Mouse (Mus musculus): ENCODE data around the gene Rps8. TPM values are rescaled to one million over a fixed set of nuclear protein-coding genes. Genes with fewer than 3 reads are reported as not detected.

Rps8 gene
- polyA plus RNA-seq, 1 experiment from 2014 or later: 1,111 TPM

DNA sequence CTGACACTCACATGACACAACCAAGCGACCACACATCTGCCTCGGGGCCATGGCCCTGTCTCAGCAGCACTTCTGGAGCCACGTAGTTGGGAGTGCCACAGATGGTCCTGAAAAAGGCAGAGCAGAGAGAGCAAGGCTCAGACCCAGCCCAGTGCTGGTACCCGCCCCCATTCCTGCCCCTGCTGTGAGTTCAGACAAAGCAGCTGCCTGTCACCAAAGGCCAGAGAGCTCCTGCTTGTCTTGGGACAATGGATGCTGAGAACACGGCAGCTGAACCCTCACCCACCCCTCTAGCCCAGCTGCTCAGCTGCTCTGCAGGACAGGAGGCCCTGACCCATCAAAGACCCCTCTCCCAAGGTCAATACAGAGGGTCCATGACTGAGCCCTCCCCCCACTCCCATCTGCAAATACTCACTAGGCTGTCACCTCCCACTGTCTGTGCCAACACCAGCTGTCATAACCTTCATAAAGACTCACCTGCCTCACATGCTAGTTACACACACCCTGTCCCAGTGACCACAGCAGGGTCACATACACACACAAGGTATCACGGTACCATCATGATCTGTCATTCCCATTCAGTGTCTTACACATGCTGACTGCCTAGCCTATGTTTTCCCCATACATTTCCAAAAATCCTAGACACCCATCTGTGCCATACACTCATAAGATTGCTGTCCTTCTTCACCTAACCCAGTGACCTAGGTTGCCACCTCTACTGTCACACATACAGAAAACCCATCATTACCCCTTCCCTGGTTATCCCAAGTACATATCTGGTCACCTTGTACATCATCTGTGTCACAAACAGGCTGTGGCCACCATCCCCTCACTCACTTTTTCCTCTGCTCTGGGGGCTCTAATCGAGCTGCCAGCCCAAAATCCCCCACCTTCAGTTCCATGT lies 23.9 kb downstream of the Rps8 start:
- Histone ChIP-seq H3K27me3 (ENCODE audit: control insufficient read depth, insufficient read depth, low read length) (peaks cover 22% of the 10 kb centered on the region), H3K4me2 (ENCODE audit: low read depth, severe bottlenecking) (peak overlapping the region; percentile 98), H3K9ac (ENCODE audit: low read length) (no peak overlapping the region; the same call in 1 of the 2 replicates), H3K36me3 (ENCODE audit: control insufficient read depth, insufficient read depth, low read length) (0 out of 2 replicates have a peak, but pooled peaks cover 2% of the 10 kb centered on the region), H3K27ac (replicated peaks; ENCODE audit: low read depth, low read length) (no peak overlapping the region), H3K4me3 (ENCODE audit: low read depth, low read length) (no peak overlapping the region; the same call in 1 of the 2 replicates), H3K4me1 (ENCODE audit: control insufficient read depth, insufficient read depth, low read length) (0 out of 2 replicates have a peak, but pooled peaks cover 4% of the 10 kb centered on the region), H3K9me3 (ENCODE audit: control insufficient read depth, low read length) (no peaks in the 10 kb centered on the region)
- DNase-seq (ENCODE audit: low spot score) (no peak), ATAC-seq (ENCODE audit: insufficient number of reproducible peaks, low FRiP score, low TSS enrichment, low read depth) (no peak)
- 24% methylated on average over 7 of the region's 7 CpGs for WGBS

DNA sequence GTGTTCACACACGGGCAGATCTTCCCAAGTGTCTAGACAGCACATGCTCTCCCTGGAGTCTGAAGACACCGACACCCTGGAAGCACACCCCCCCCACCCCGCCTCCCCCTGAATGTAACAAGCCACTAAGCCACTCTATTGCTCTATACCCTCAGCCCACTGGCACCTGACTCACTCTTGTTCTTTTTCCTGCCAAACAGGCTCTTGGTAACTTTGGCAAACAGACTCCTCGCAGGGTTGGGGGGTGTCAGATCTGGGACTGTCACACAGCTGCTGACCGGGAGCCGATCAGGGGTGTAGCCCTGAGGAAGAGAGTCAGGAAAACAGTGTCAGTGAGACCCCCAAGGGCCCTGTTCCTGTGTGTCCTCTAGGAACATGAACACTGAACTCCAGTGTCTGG lies 24.8 kb downstream of the Rps8 start:
- ATAC-seq (ENCODE audit: insufficient number of reproducible peaks, low FRiP score, low TSS enrichment, low read depth) (no peak), DNase-seq (ENCODE audit: low spot score) (no peak)
- Histone ChIP-seq H3K4me1 (ENCODE audit: control insufficient read depth, insufficient read depth, low read length) (0 out of 2 replicates have a peak, but pooled peaks cover 4% of the 10 kb centered on the region), H3K4me3 (ENCODE audit: low read depth, low read length) (no peak overlapping the region), H3K27me3 (ENCODE audit: control insufficient read depth, insufficient read depth, low read length) (peaks cover 22% of the 10 kb centered on the region), H3K9me3 (ENCODE audit: control insufficient read depth, low read length) (no peaks in the 10 kb centered on the region), H3K4me2 (ENCODE audit: low read depth, severe bottlenecking) (no peak overlapping the region), H3K9ac (ENCODE audit: low read length) (no peak overlapping the region), H3K27ac (replicated peaks; ENCODE audit: low read depth, low read length) (no peak overlapping the region), H3K36me3 (ENCODE audit: control insufficient read depth, insufficient read depth, low read length) (0 out of 2 replicates have a peak, but pooled peaks cover 2% of the 10 kb centered on the region)
- 83% methylated on average over 6 of the region's 6 CpGs for WGBS

GRCm38 (mm10) chr4:117130790-117131189 lies 25.3 kb downstream of the Rps8 start:
- Histone ChIP-seq H3K4me3 (ENCODE audit: low read depth, low read length) (no peak overlapping the region), H3K9me3 (ENCODE audit: control insufficient read depth, low read length) (no peaks in the 10 kb centered on the region), H3K36me3 (ENCODE audit: control insufficient read depth, insufficient read depth, low read length) (0 out of 2 replicates have a peak, but pooled peaks cover 2% of the 10 kb centered on the region), H3K27me3 (ENCODE audit: control insufficient read depth, insufficient read depth, low read length) (peaks cover 22% of the 10 kb centered on the region), H3K9ac (ENCODE audit: low read length) (no peak overlapping the region), H3K4me1 (ENCODE audit: control insufficient read depth, insufficient read depth, low read length) (0 out of 2 replicates have a peak, but pooled peaks cover 4% of the 10 kb centered on the region), H3K27ac (replicated peaks; ENCODE audit: low read depth, low read length) (no peak overlapping the region), H3K4me2 (ENCODE audit: low read depth, severe bottlenecking) (no peak overlapping the region)
- DNase-seq (ENCODE audit: low spot score): no peak
- WGBS: 67% methylated on average over 6 of the region's 6 CpGs
- no peak for ATAC-seq (ENCODE audit: insufficient number of reproducible peaks, low FRiP score, low TSS enrichment, low read depth)

DNA sequence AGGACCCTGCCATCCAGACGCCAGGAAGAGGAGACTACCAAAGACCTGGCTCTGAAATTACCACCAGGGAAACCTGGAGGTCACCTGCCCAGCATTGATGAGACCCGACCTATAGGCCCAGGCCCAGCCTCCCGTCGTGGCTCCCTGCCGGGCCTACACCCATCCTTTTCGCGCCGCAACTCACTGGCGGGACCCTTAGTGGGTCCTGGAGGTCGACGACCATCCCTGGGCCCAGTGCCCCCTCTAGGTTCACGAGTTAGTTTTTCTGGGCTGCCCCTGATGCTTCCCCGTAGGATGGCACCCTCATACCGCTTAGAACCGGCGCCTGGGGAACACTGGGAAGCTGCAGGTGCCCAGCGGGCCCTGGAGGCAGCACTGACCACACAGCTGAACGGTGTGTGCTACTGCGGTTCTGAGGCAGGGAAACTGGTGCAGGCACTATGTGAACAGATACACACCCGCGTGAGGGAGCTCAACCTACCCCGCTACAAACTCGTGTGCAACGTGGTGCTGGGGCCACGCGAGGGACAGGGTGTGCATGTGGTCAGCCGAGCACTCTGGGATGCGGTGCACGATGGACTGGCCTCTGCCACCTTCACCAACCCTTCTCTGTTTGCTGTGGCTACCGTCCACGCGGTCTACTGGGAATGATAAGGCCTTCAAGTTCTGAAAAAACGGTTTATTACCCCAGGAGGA lies 27.9 kb downstream of the Rps8 start:
- H3K4me3 ChIP-seq (ENCODE audit: low read depth, low read length): no peak overlapping the region
- H3K4me2 ChIP-seq (ENCODE audit: low read depth, severe bottlenecking): no peak overlapping the region
- peaks cover 9% of the 10 kb centered on the region for H3K4me1 ChIP-seq (ENCODE audit: control insufficient read depth, insufficient read depth, low read length)
- no peak overlapping the region for H3K9ac ChIP-seq (ENCODE audit: low read length)
- ATAC-seq (ENCODE audit: insufficient number of reproducible peaks, low FRiP score, low TSS enrichment, low read depth): no peak
- no peaks in the 10 kb centered on the region for H3K9me3 ChIP-seq (ENCODE audit: control insufficient read depth, low read length)
- peaks cover 17% of the 10 kb centered on the region for H3K27me3 ChIP-seq (ENCODE audit: control insufficient read depth, insufficient read depth, low read length)
- no peak for DNase-seq (ENCODE audit: low spot score)
- H3K36me3 ChIP-seq (ENCODE audit: control insufficient read depth, insufficient read depth, low read length): 0 out of 2 replicates have a peak, but pooled peaks cover 2% of the 10 kb centered on the region
- 91% methylated on average over 33 of the region's 33 CpGs for WGBS
- no peak overlapping the region for H3K27ac ChIP-seq (replicated peaks; ENCODE audit: low read depth, low read length)

DNA sequence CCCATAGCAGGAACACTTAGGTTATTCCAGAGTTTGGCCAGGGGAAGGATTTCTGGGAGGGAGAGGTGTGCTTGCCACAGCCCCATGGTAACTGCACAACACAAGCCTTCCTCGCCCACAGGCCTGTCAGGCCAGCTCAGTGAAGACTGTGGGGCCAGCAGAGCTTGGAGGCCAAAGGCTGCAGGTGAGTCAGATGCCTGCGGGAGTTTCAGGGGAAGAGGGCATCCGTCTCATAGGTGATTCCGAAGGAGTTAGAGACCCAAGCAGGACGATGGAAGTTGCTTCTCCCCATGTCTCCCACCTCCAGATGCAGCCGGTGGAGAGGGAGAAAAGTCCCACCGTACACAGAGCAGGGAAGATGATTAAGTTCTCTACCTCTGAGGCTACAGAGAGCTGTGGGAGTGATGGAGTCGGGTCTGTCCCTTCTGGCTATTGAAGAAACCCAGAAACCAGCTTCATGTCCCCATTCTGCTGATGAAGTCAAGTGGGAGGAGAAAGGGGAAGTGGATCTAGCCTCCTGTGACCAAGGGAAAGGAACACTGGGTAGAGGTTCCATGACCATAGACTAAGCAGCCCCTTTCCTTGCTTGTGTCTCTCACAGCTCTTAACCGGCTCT lies 29.3 kb downstream of the Rps8 start, which contains the start of gene Tctex1d4:
Gene Tctex1d4, plus strand, starts transcription at position 120 of the 616 bp plus-strand sequence.
- WGBS: 84% methylated on average over 9 of the region's 9 CpGs
- Histone ChIP-seq H3K4me2 (ENCODE audit: low read depth, severe bottlenecking) (no peak within 1 kb of the TSS), H3K4me3 (ENCODE audit: low read depth, low read length) (no peak within 1 kb of the TSS), H3K9me3 (ENCODE audit: control insufficient read depth, low read length) (no peaks in the 10 kb centered on the region), H3K9ac (ENCODE audit: low read length) (peak within 1 kb of the TSS; percentile 23; the same call in 1 of the 2 replicates), H3K27ac (replicated peaks; ENCODE audit: low read depth, low read length) (peak within 1 kb of the TSS; percentile 23; the same call in 1 of the 2 replicates), H3K4me1 (ENCODE audit: control insufficient read depth, insufficient read depth, low read length) (peaks cover 8% of the 10 kb centered on the region), H3K27me3 (ENCODE audit: control insufficient read depth, insufficient read depth, low read length) (peaks cover 3% of the 10 kb centered on the region; the same call in 1 of the 2 replicates), H3K36me3 (ENCODE audit: control insufficient read depth, insufficient read depth, low read length) (0 out of 2 replicates have a peak, but pooled peaks cover 2% of the 10 kb centered on the region)
- DNase-seq (ENCODE audit: low spot score) (no peak), ATAC-seq (ENCODE audit: insufficient number of reproducible peaks, low FRiP score, low TSS enrichment, low read depth) (no peak)

GRCm38 (mm10) chr4:117125910-117126674 lies 30.0 kb downstream of the Rps8 start:
- ATAC-seq (ENCODE audit: insufficient number of reproducible peaks, low FRiP score, low TSS enrichment, low read depth) (no peak), DNase-seq (ENCODE audit: low spot score) (no peak)
- Histone ChIP-seq H3K27ac (replicated peaks; ENCODE audit: low read depth, low read length) (no peak overlapping the region; the same call in 1 of the 2 replicates), H3K4me1 (ENCODE audit: control insufficient read depth, insufficient read depth, low read length) (peaks cover 8% of the 10 kb centered on the region), H3K36me3 (ENCODE audit: control insufficient read depth, insufficient read depth, low read length) (no peaks in the 10 kb centered on the region), H3K27me3 (ENCODE audit: control insufficient read depth, insufficient read depth, low read length) (no peaks in the 10 kb centered on the region), H3K9me3 (ENCODE audit: control insufficient read depth, low read length) (no peaks in the 10 kb centered on the region), H3K9ac (ENCODE audit: low read length) (peak overlapping the region; percentile 23; the same call in 1 of the 2 replicates), H3K4me2 (ENCODE audit: low read depth, severe bottlenecking) (no peak overlapping the region), H3K4me3 (ENCODE audit: low read depth, low read length) (no peak overlapping the region)
- WGBS: 43% methylated on average over 15 of the region's 15 CpGs

- H3K27ac ChIP-seq (replicated peaks; ENCODE audit: low read depth, low read length): peak within 1 kb of the TSS; percentile 23; the same call in 1 of the 2 replicates
- no peak within 1 kb of the TSS for H3K4me2 ChIP-seq (ENCODE audit: low read depth, severe bottlenecking)
- no peak within 1 kb of the TSS for H3K4me3 ChIP-seq (ENCODE audit: low read depth, low read length)
- H3K9me3 ChIP-seq (ENCODE audit: control insufficient read depth, low read length): no peaks in the 10 kb centered on the region
- WGBS: 38% methylated on average over 8 of the region's 8 CpGs
- peak within 1 kb of the TSS; percentile 52; the same call in 1 of the 2 replicates for H3K9ac ChIP-seq (ENCODE audit: low read length)
- DNase-seq (ENCODE audit: low spot score) (no peak), ATAC-seq (ENCODE audit: insufficient number of reproducible peaks, low FRiP score, low TSS enrichment, low read depth) (no peak)
- H3K36me3 ChIP-seq (ENCODE audit: control insufficient read depth, insufficient read depth, low read length): no peaks in the 10 kb centered on the region
- no peaks in the 10 kb centered on the region for H3K27me3 ChIP-seq (ENCODE audit: control insufficient read depth, insufficient read depth, low read length)
- H3K4me1 ChIP-seq (ENCODE audit: control insufficient read depth, insufficient read depth, low read length): peaks cover 10% of the 10 kb centered on the region
These were observed 30.6 kb downstream of the Rps8 start, which contains the start of gene Btbd19 for GRCm38 (mm10) chr4:117125348-117125909. Gene Btbd19 (minus strand): TSS chr4:117125725.
